ENCODE assay signal across 19 mouse cellular contexts in genomic region chr5:149997321-149998034, GRCm38 (mm10). TPM values are rescaled to one million over a fixed set of nuclear protein-coding genes. Genes with fewer than 3 reads are reported as not detected.
DNase-seq lines count a peak whose midpoint lies in the region; ATAC-seq lines count a peak whose summit lies in the region.
"Had no signal": no experiment of that assay in that cellular context is flagged by ENCODE, and none has a peak within 500 bp of the region (broad histone marks: within the 10 kb centered on the region; RNA-seq: fewer than 3 reads in every experiment).

No protein-coding gene starts in this region.

- H3K4me2 ChIP-seq in kidney, embryonic 16.5 days (replicated peaks; ENCODE audit: low read depth, low read length), result peak overlapping the region; percentile 7; the same call in 1 of the 2 replicates
- H3K4me2 ChIP-seq: heart, embryonic 13.5 days; hindbrain, embryonic 12.5 days; limb, embryonic 13.5 days; midbrain, embryonic 12.5 days had no signal

- DNase-seq in frontal cortex, postnatal 25 days (ENCODE audit: low spot score in 2 of 2), result no peak
- no peak for DNase-seq in kidney, postnatal 10 days
- peak; percentile 6 for DNase-seq in retina, postnatal 1 day
- DNase-seq in retina, embryonic 14.5 days (ENCODE audit: low spot score), result no peak
- peak; percentile 58 for DNase-seq in telencephalon, adult 2 months (ENCODE audit: low read depth, low spot score)
- no peak for DNase-seq in heart, postnatal 4 days
- DNase-seq: adrenal gland, adult 8-10 months; kidney, adult 11 months; right cerebral cortex, postnatal 4 days; thymus, postnatal 14 days had no signal

- H3K4me1 ChIP-seq in kidney, embryonic 16.5 days (ENCODE audit: insufficient read depth, low read length), result peaks cover 5% of the 10 kb centered on the region; the same call in 1 of the 2 replicates
- H3K4me1 ChIP-seq: heart, embryonic 13.5 days; hindbrain, embryonic 12.5 days; limb, embryonic 13.5 days; midbrain, embryonic 12.5 days had no signal

- H3K36me3 ChIP-seq in kidney, embryonic 16.5 days (ENCODE audit: insufficient read depth, low read length), result no peaks in the 10 kb centered on the region
- H3K36me3 ChIP-seq: heart, embryonic 13.5 days; hindbrain, embryonic 12.5 days; limb, embryonic 13.5 days; midbrain, embryonic 12.5 days had no signal

- peaks cover 6% of the 10 kb centered on the region; the same call in 1 of the 2 replicates for H3K9me3 ChIP-seq in kidney, embryonic 16.5 days (ENCODE audit: low read length)
- H3K9me3 ChIP-seq: midbrain, embryonic 12.5 days had no signal

- ATAC-seq in frontal cortex, adult (ENCODE audit: low TSS enrichment), result peak; percentile 92
- no peak for ATAC-seq in kidney, embryonic 16.5 days (ENCODE audit: low FRiP score, low TSS enrichment)

- no peak overlapping the region for H3K27ac ChIP-seq in kidney, embryonic 16.5 days (ENCODE audit: low read length)
- H3K27ac ChIP-seq: heart, embryonic 13.5 days; hindbrain, embryonic 12.5 days; limb, embryonic 13.5 days; midbrain, embryonic 12.5 days had no signal

- H3K4me3 ChIP-seq in kidney, embryonic 16.5 days (ENCODE audit: low read length), result no peak overlapping the region
- H3K4me3 ChIP-seq: heart, embryonic 13.5 days; hindbrain, embryonic 12.5 days; limb, embryonic 13.5 days; midbrain, embryonic 12.5 days; myocyte had no signal

- no peak overlapping the region for H3K9ac ChIP-seq in kidney, embryonic 16.5 days (replicated peaks; ENCODE audit: low read length)
- H3K9ac ChIP-seq: heart, embryonic 13.5 days; hindbrain, embryonic 12.5 days; limb, embryonic 13.5 days; midbrain, embryonic 12.5 days had no signal

- no peaks in the 10 kb centered on the region for H3K27me3 ChIP-seq in kidney, embryonic 16.5 days (ENCODE audit: insufficient read depth, low read length)
- H3K27me3 ChIP-seq: heart, embryonic 13.5 days; hindbrain, embryonic 12.5 days; limb, embryonic 13.5 days; midbrain, embryonic 12.5 days had no signal

- WGBS in kidney, embryonic 16.5 days, result 70% methylated on average over 22 of the region's 22 CpGs

RNA-seq across cellular contexts. Expression of gene Rxfp2, which starts 21.0 kb away (rescaled TPM):
- polyA plus RNA-seq in kidney, embryonic 16.5 days (2015; fragmentation: Nextera tagmentation; extraction: Ambion mirVana), result 3.2 and 4.0 TPM in 2 replicates
- not detected for total RNA-seq in heart, postnatal 4 days (2021)
- total RNA-seq: adrenal gland, adult 8-10 months; gastrocnemius, adult 8-10 months had no signal
- polyA plus RNA-seq: liver, embryonic 16.5 days; myocyte had no signal

Comparison
In these comparisons a context has a peak if more than half of its experiments do, and no peak if none do; other contexts are left out.
1. DNase-seq: peak in retina, postnatal 1 day (single experiment) and telencephalon, adult 2 months (single experiment); none in frontal cortex, postnatal 25 days (0 of 2), kidney, postnatal 10 days (single experiment), retina, embryonic 14.5 days (single experiment) and heart, postnatal 4 days (single experiment).